Mouse (Mus musculus): ENCODE results near the gene Cachd1. TPM values are rescaled to one million over a fixed set of nuclear protein-coding genes. Genes with fewer than 3 reads are reported as not detected.

The Cachd1 gene
- 13.5 and 28.8 TPM in 2 replicates for total RNA-seq (2014; fragmentation: Nextera tagmentation)
- 6.1 and 8.8 TPM in 2 replicates for total RNA-seq (2017)
- polyA plus RNA-seq (2012), result 30.6 and 55.2 TPM in 2 replicates

GRCm38 (mm10) chr4:100776043-100776870 lies at the start of gene Cachd1:
TSS of gene Cachd1 (plus strand) at chr4:100776675.
- Histone ChIP-seq H3K9me3 (replicated peaks) (peaks cover 18% of the 10 kb centered on the region), H3K4me1 (ENCODE audit: insufficient read depth, low read depth, low read length) (no peaks in the 10 kb centered on the region), H3K4me3 (ENCODE audit: low read depth, low read length) (no peak within 1 kb of the TSS; the same call in 1 of the 2 replicates), H3K36me3 (replicated peaks) (no peaks in the 10 kb centered on the region), H3K27me3 (ENCODE audit: insufficient read depth, low read length) (no peaks in the 10 kb centered on the region)
- ATAC-seq (ENCODE audit: extremely low read depth, insufficient number of reproducible peaks, low FRiP score, poor library complexity, severe bottlenecking), result no peak
- no peak for DNase-seq (ENCODE audit: low spot score)
- TF ChIP-seq TAL1 (conservative IDR thresholded peaks at IDR 0.05; ENCODE audit: low read depth, low read length), result no peak
- no peak for TF ChIP-seq GATA1 (IDR thresholded peaks at IDR 0.05; ENCODE audit: borderline replicate concordance, low read length)
- TF ChIP-seq GATA2 (IDR thresholded peaks at IDR 0.05; ENCODE audit: borderline replicate concordance, low read depth, low read length), result no peak
- no peak for TF ChIP-seq POLR2AphosphoS5 (IDR thresholded peaks at IDR 0.05; ENCODE audit: insufficient replicate concordance, low read depth, low read length)
- no peak for TF ChIP-seq CTCF (IDR thresholded peaks at IDR 0.05; ENCODE audit: low read depth, low read length)

- no peak overlapping the region for H3K4me3 ChIP-seq (ENCODE audit: low read depth, low read length)
- H3K36me3 ChIP-seq (replicated peaks), result no peaks in the 10 kb centered on the region
- DNase-seq (ENCODE audit: low spot score) (no peak), ATAC-seq (ENCODE audit: extremely low read depth, insufficient number of reproducible peaks, low FRiP score, poor library complexity, severe bottlenecking) (no peak)
- TF ChIP-seq CTCF (IDR thresholded peaks at IDR 0.05; ENCODE audit: low read depth, low read length) (no peak), POLR2AphosphoS5 (IDR thresholded peaks at IDR 0.05; ENCODE audit: insufficient replicate concordance, low read depth, low read length) (no peak), TAL1 (conservative IDR thresholded peaks at IDR 0.05; ENCODE audit: low read depth, low read length) (no peak), GATA2 (IDR thresholded peaks at IDR 0.05; ENCODE audit: borderline replicate concordance, low read depth, low read length) (no peak), GATA1 (IDR thresholded peaks at IDR 0.05; ENCODE audit: borderline replicate concordance, low read length) (no peak)
- no peaks in the 10 kb centered on the region for H3K27me3 ChIP-seq (ENCODE audit: insufficient read depth, low read length)
- H3K4me1 ChIP-seq (ENCODE audit: insufficient read depth, low read depth, low read length), result no peaks in the 10 kb centered on the region
- H3K9me3 ChIP-seq (replicated peaks), result no peaks in the 10 kb centered on the region
Measured at GRCm38 (mm10) chr4:100728896-100729479, 47.5 kb upstream of the Cachd1 start.

- ATAC-seq (ENCODE audit: extremely low read depth, insufficient number of reproducible peaks, low FRiP score, poor library complexity, severe bottlenecking) (no peak), DNase-seq (ENCODE audit: low spot score) (no peak)
- H3K36me3 ChIP-seq (replicated peaks), result no peaks in the 10 kb centered on the region
- H3K27me3 ChIP-seq (ENCODE audit: insufficient read depth, low read length), result no peaks in the 10 kb centered on the region
- H3K4me1 ChIP-seq (ENCODE audit: insufficient read depth, low read depth, low read length), result no peaks in the 10 kb centered on the region
- H3K4me3 ChIP-seq (ENCODE audit: low read depth, low read length), result no peak overlapping the region
- TF ChIP-seq TAL1 (conservative IDR thresholded peaks at IDR 0.05; ENCODE audit: low read depth, low read length) (no peak), GATA2 (IDR thresholded peaks at IDR 0.05; ENCODE audit: borderline replicate concordance, low read depth, low read length) (no peak), POLR2AphosphoS5 (IDR thresholded peaks at IDR 0.05; ENCODE audit: insufficient replicate concordance, low read depth, low read length) (no peak), GATA1 (IDR thresholded peaks at IDR 0.05; ENCODE audit: borderline replicate concordance, low read length) (no peak), CTCF (IDR thresholded peaks at IDR 0.05; ENCODE audit: low read depth, low read length) (no peak)
- H3K9me3 ChIP-seq (replicated peaks), result peaks cover 2% of the 10 kb centered on the region
Measured at GRCm38 (mm10) chr4:100735098-100735935, 41.2 kb upstream of the Cachd1 start.

- H3K27me3 ChIP-seq (ENCODE audit: insufficient read depth, low read length), result no peaks in the 10 kb centered on the region
Measured at GRCm38 (mm10) chr4:100735936-100736349, 40.5 kb upstream of the Cachd1 start.

GRCm38 (mm10) chr4:100743615-100744014 lies 32.9 kb upstream of the Cachd1 start:
- H3K9me3 ChIP-seq (replicated peaks), result peaks cover 4% of the 10 kb centered on the region; the same call in 1 of the 2 replicates
- TF ChIP-seq CTCF (IDR thresholded peaks at IDR 0.05; ENCODE audit: low read depth, low read length) (no peak), POLR2AphosphoS5 (IDR thresholded peaks at IDR 0.05; ENCODE audit: insufficient replicate concordance, low read depth, low read length) (no peak), GATA1 (IDR thresholded peaks at IDR 0.05; ENCODE audit: borderline replicate concordance, low read length) (no peak), TAL1 (conservative IDR thresholded peaks at IDR 0.05; ENCODE audit: low read depth, low read length) (no peak), GATA2 (IDR thresholded peaks at IDR 0.05; ENCODE audit: borderline replicate concordance, low read depth, low read length) (no peak)
- DNase-seq (ENCODE audit: low spot score) (no peak), ATAC-seq (ENCODE audit: extremely low read depth, insufficient number of reproducible peaks, low FRiP score, poor library complexity, severe bottlenecking) (no peak)
- H3K36me3 ChIP-seq (replicated peaks), result no peaks in the 10 kb centered on the region
- H3K4me1 ChIP-seq (ENCODE audit: insufficient read depth, low read depth, low read length), result no peaks in the 10 kb centered on the region
- no peaks in the 10 kb centered on the region for H3K27me3 ChIP-seq (ENCODE audit: insufficient read depth, low read length)
- H3K4me3 ChIP-seq (ENCODE audit: low read depth, low read length), result no peak overlapping the region

More at GRCm38 (mm10) chr4:100735936-100736349, 40.5 kb upstream of the Cachd1 start:
- Histone ChIP-seq H3K9me3 (replicated peaks) (peaks cover 4% of the 10 kb centered on the region), H3K36me3 (replicated peaks) (no peaks in the 10 kb centered on the region), H3K4me3 (ENCODE audit: low read depth, low read length) (no peak overlapping the region), H3K4me1 (ENCODE audit: insufficient read depth, low read depth, low read length) (no peaks in the 10 kb centered on the region)
- ATAC-seq (ENCODE audit: extremely low read depth, insufficient number of reproducible peaks, low FRiP score, poor library complexity, severe bottlenecking), result no peak
- DNase-seq (ENCODE audit: low spot score), result no peak
- TF ChIP-seq GATA1 (IDR thresholded peaks at IDR 0.05; ENCODE audit: borderline replicate concordance, low read length), result no peak
- no peak for TF ChIP-seq GATA2 (IDR thresholded peaks at IDR 0.05; ENCODE audit: borderline replicate concordance, low read depth, low read length)
- TF ChIP-seq CTCF (IDR thresholded peaks at IDR 0.05; ENCODE audit: low read depth, low read length), result no peak
- TF ChIP-seq POLR2AphosphoS5 (IDR thresholded peaks at IDR 0.05; ENCODE audit: insufficient replicate concordance, low read depth, low read length), result no peak
- no peak for TF ChIP-seq TAL1 (conservative IDR thresholded peaks at IDR 0.05; ENCODE audit: low read depth, low read length)

Measured in G1E (cell line).